ENCODE assay signal across 15 mouse cellular contexts in the genomic region with DNA sequence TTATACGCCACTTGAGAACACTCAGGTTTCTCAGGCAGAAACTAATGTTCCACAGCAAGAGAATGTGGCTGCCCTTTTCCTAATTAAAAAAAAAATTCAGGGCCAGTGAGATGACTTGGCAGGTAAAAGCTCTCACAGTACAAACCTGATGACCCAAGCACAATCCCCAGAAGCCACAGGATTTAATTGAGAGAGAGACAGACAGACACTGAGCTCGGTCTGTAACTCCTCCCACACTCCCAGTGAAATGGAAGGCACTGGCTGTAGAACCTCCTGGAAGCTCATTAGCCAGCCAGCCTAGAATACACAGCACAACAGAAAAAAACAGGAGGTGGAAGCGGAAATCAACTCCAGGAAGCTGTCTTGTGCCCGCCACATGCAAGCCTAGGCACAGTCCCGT. TPM values are rescaled to one million over a fixed set of nuclear protein-coding genes. Genes with fewer than 3 reads are reported as not detected.
DNase-seq lines count a peak whose midpoint lies in the region; ATAC-seq and TF ChIP-seq lines count a peak whose summit lies in the region.
"Had no signal": no experiment of that assay in that cellular context is flagged by ENCODE, and none has a peak within 500 bp of the region (broad histone marks: within the 10 kb centered on the region; RNA-seq: fewer than 3 reads in every experiment).

No protein-coding gene starts in this region.

- H3K27ac ChIP-seq in kidney, embryonic 14.5 days (ENCODE audit: low read depth, low read length): no peak overlapping the region
- H3K27ac ChIP-seq: heart, embryonic 13.5 days; liver, embryonic 15.5 days had no signal

- TF ChIP-seq CTCF in E14TG2a.4 (conservative IDR thresholded peaks at IDR 0.05; ENCODE audit: low read length): no peak

- no peak overlapping the region for H3K4me3 ChIP-seq in kidney, embryonic 14.5 days (ENCODE audit: low read length)
- peak overlapping the region; percentile 54 for H3K4me3 ChIP-seq in E14TG2a.4 (replicated peaks; ENCODE audit: low read length)
- H3K4me3 ChIP-seq: heart, embryonic 13.5 days; hindbrain, embryonic 10.5 days; liver, embryonic 15.5 days; myocyte had no signal

- peak; percentile 20 for DNase-seq in kidney, adult 18-20 months
- peak; percentile 32 for DNase-seq in ZHBTc4 (ENCODE audit: low read depth, low spot score)
- peak; percentile 28 for DNase-seq in kidney, postnatal 10 days
- DNase-seq in thymus, postnatal 0 days (ENCODE audit: low spot score): no peak
- no peak for DNase-seq in cerebellum, adult 11 months
- DNase-seq in heart, adult 18-20 months: no peak
- DNase-seq: cerebellum, adult 8-10 months; forebrain, postnatal 0 days; gastrocnemius, postnatal 10 days had no signal

- H3K27me3 ChIP-seq in kidney, embryonic 14.5 days (ENCODE audit: control insufficient read depth, insufficient read depth, low read length): no peaks in the 10 kb centered on the region
- no peaks in the 10 kb centered on the region for H3K27me3 ChIP-seq in E14TG2a.4 (ENCODE audit: insufficient read depth, low read length)
- H3K27me3 ChIP-seq: heart, embryonic 13.5 days had no signal

- H3K9ac ChIP-seq in kidney, embryonic 14.5 days (ENCODE audit: low read depth, low read length): no peak overlapping the region
- H3K9ac ChIP-seq: forebrain, postnatal 0 days; heart, embryonic 13.5 days; liver, embryonic 15.5 days had no signal

- H3K9me3 ChIP-seq in kidney, embryonic 14.5 days (ENCODE audit: control insufficient read depth, low read length): no peaks in the 10 kb centered on the region
- H3K9me3 ChIP-seq in E14TG2a.4 (ENCODE audit: low read length): no peaks in the 10 kb centered on the region
- H3K9me3 ChIP-seq: heart, embryonic 13.5 days; hindbrain, embryonic 10.5 days; liver, embryonic 15.5 days had no signal

- no peaks in the 10 kb centered on the region for H3K36me3 ChIP-seq in kidney, embryonic 14.5 days (ENCODE audit: control insufficient read depth, insufficient read depth, low read length)
- no peaks in the 10 kb centered on the region for H3K36me3 ChIP-seq in E14TG2a.4 (ENCODE audit: insufficient read depth, low read length)
- H3K36me3 ChIP-seq: heart, embryonic 13.5 days; liver, embryonic 15.5 days had no signal

- ATAC-seq in kidney, embryonic 14.5 days (ENCODE audit: low FRiP score, low TSS enrichment): no peak
- ATAC-seq: forebrain, postnatal 0 days had no signal

- no peak overlapping the region; the same call in 1 of the 2 replicates for H3K4me2 ChIP-seq in kidney, embryonic 14.5 days (replicated peaks; ENCODE audit: low read depth, low read length)
- H3K4me2 ChIP-seq: heart, embryonic 13.5 days; liver, embryonic 15.5 days had no signal

- WGBS in kidney, embryonic 14.5 days: 53% methylated on average over 5 of the region's 5 CpGs

- H3K4me1 ChIP-seq in kidney, embryonic 14.5 days (ENCODE audit: control insufficient read depth, insufficient read depth, low read length): 0 out of 2 replicates have a peak, but pooled peaks cover 5% of the 10 kb centered on the region
- H3K4me1 ChIP-seq in E14TG2a.4 (replicated peaks; ENCODE audit: low read depth, low read length): peaks cover 74% of the 10 kb centered on the region

RNA-seq across cellular contexts. Expression of gene 1700030J22Rik, which starts 3.2 kb away (rescaled TPM):
- polyA plus RNA-seq in kidney, embryonic 14.5 days (2014; fragmentation: Nextera tagmentation; extraction: Ambion mirVana): 2.5 and 2.7 TPM in 2 replicates
- polyA plus RNA-seq in thymus, postnatal 0 days (2015; fragmentation: Nextera tagmentation; extraction: Ambion mirVana): 0.69 and 0.95 TPM in 2 replicates
- total RNA-seq in heart, adult 18-20 months (2021): under 1 TPM; 0.42 to 0.49 TPM

RNA-seq across cellular contexts. Expression of gene Gcsh, which starts 17.7 kb away (rescaled TPM):
- polyA plus RNA-seq in kidney, embryonic 14.5 days (2014; fragmentation: Nextera tagmentation; extraction: Ambion mirVana): 182 and 198 TPM in 2 replicates
- 80.0 and 83.9 TPM in 2 replicates for polyA plus RNA-seq in thymus, postnatal 0 days (2015; fragmentation: Nextera tagmentation; extraction: Ambion mirVana)
- 10 to 100 TPM; 62.1 to 63.3 TPM for total RNA-seq in heart, adult 18-20 months (2021)

RNA-seq across cellular contexts. Expression of gene Atmin, which starts 32.4 kb away (rescaled TPM):
- 8.9 and 13.8 TPM in 2 replicates for polyA plus RNA-seq in kidney, embryonic 14.5 days (2014; fragmentation: Nextera tagmentation; extraction: Ambion mirVana)
- 12.5 and 13.1 TPM in 2 replicates for polyA plus RNA-seq in thymus, postnatal 0 days (2015; fragmentation: Nextera tagmentation; extraction: Ambion mirVana)
- total RNA-seq in heart, adult 18-20 months (2021): 10 to 100 TPM; 15.5 to 16.2 TPM

RNA-seq across cellular contexts. Expression of gene Cenpn, which starts 54.1 kb away (rescaled TPM):
- polyA plus RNA-seq in kidney, embryonic 14.5 days (2014; fragmentation: Nextera tagmentation; extraction: Ambion mirVana): 47.1 and 53.0 TPM in 2 replicates
- 32.2 and 35.4 TPM in 2 replicates for polyA plus RNA-seq in thymus, postnatal 0 days (2015; fragmentation: Nextera tagmentation; extraction: Ambion mirVana)
- under 1 TPM; 0.25 to 0.69 TPM for total RNA-seq in heart, adult 18-20 months (2021)

RNA-seq across cellular contexts. Expression of gene Cmc2, which starts 54.4 kb away (rescaled TPM):
- 80.2 and 111 TPM in 2 replicates for polyA plus RNA-seq in kidney, embryonic 14.5 days (2014; fragmentation: Nextera tagmentation; extraction: Ambion mirVana)
- 132 and 136 TPM in 2 replicates for polyA plus RNA-seq in thymus, postnatal 0 days (2015; fragmentation: Nextera tagmentation; extraction: Ambion mirVana)
- 10 to 100 TPM; 70.9 to 92.4 TPM for total RNA-seq in heart, adult 18-20 months (2021)

Comparison
In these comparisons a context has a peak if more than half of its experiments do, and no peak if none do; other contexts are left out.
1. DNase-seq: peak in kidney, adult 18-20 months (single experiment), ZHBTc4 (single experiment) and kidney, postnatal 10 days (single experiment); none in thymus, postnatal 0 days (single experiment), cerebellum, adult 11 months (single experiment) and heart, adult 18-20 months (0 of 2).